Mouse (Mus musculus) adrenal gland (tissue): ENCODE results near the gene Podn.

Source experiments
- intact Hi-C: fragments of 180-260 bp; cut with DNase I; formaldehyde crosslinking; loops from one replicate; pipeline ENCODE4 v1.15.1; 2025
- microRNA-seq, 2 experiments: library from miRNA; unstranded; fragments of <30 nt; microRNA quantifications; one replicate each; pipeline ENCODE4; 2019

Podn gene

GRCm38 (mm10) chr4:107967966-107968682, 128.1 kb downstream of the Podn start, which contains the start of gene Slc1a7:
Gene Slc1a7 (plus strand): TSS chr4:107968332.
- intact Hi-C loops: no loop called here

- intact Hi-C loops: no loop called here
Observed at GRCm38 (mm10) chr4:107966416-107967109, 129.7 kb downstream of the Podn start.

Small RNAs within 50 kb of the gene (microRNA-seq; reads per million reads assigned to microRNA genes)
- gene Mir6397: 0 reads per million in 2 experiments
